ENCODE assay signal across 8 mouse cellular contexts in the genomic region with DNA sequence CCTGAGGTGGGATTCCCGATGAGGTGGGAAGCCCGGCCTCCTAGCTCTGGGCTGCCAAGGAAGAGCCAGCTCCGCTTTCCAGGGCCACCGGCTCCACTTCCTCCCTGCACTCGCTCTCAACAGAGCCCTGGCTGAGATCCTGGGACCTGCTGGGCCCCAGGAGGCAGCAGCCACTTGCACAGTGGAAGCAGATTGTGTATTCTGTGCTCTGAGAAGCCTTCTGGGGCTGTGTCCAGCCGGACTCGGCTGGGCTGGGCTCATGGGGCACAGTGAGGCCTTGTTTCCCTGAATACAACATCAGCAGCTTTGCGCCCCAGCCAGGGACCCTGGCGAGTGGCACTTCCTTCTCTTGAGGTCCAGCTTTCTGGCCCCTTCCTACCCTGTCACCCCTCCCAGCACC. TPM values are rescaled to one million over a fixed set of nuclear protein-coding genes. Genes with fewer than 3 reads are reported as not detected.
DNase-seq lines count a peak whose midpoint lies in the region; ATAC-seq and TF ChIP-seq lines count a peak whose summit lies in the region.

No protein-coding gene starts in this region.

- H3K4me1 ChIP-seq in heart, embryonic 10.5 days = peaks cover 91% of the 10 kb centered on the region
- peaks cover 4% of the 10 kb centered on the region for H3K4me1 ChIP-seq in bone marrow, adult 2 months (ENCODE audit: control insufficient read depth, insufficient read depth, low read length)
- peaks cover 72% of the 10 kb centered on the region for H3K4me1 ChIP-seq in forebrain, embryonic 12.5 days
- peaks cover 37% of the 10 kb centered on the region for H3K4me1 ChIP-seq in neural tube, embryonic 14.5 days (ENCODE audit: control insufficient read depth, insufficient read depth, low read length)

- H3K9ac ChIP-seq in forebrain, embryonic 12.5 days = peak overlapping the region; percentile 30; the same call in 1 of the 2 replicates
- peak overlapping the region; percentile 34; the same call in 1 of the 2 replicates for H3K9ac ChIP-seq in neural tube, embryonic 14.5 days (replicated peaks; ENCODE audit: low read depth, low read length)

- H3K4me2 ChIP-seq in forebrain, embryonic 12.5 days = peak overlapping the region; percentile 94
- H3K4me2 ChIP-seq in neural tube, embryonic 14.5 days (ENCODE audit: low read depth, low read length) = peak overlapping the region; percentile 64

- H3K27ac ChIP-seq in heart, embryonic 10.5 days = peak overlapping the region; percentile 50
- H3K27ac ChIP-seq in bone marrow, adult 2 months (ENCODE audit: control insufficient read depth, insufficient read depth, low read depth, low read length, poor library complexity) = peak overlapping the region; percentile 61
- peak overlapping the region; percentile 48 for H3K27ac ChIP-seq in forebrain, embryonic 12.5 days
- peak overlapping the region; percentile 66 for H3K27ac ChIP-seq in neural tube, embryonic 14.5 days (ENCODE audit: low read depth, low read length)

- DNase-seq in heart, embryonic 10.5 days (ENCODE audit: low spot score) = no peak
- DNase-seq in heart, postnatal 25 days (ENCODE audit: low spot score) = no peak
- peak; percentile 62 to 79 for DNase-seq in left cerebral cortex, postnatal 25 days (ENCODE audit: low spot score in 2 of 2)
- DNase-seq in thymus, postnatal 36 days = no peak

- WGBS in heart, embryonic 10.5 days = 51% methylated on average over 9 of the region's 9 CpGs
- WGBS in bone marrow, adult 2 months = 64% methylated on average over 9 of the region's 9 CpGs
- WGBS in forebrain, embryonic 12.5 days = 69% methylated on average over 9 of the region's 9 CpGs
- WGBS in neural tube, embryonic 14.5 days = 48% methylated on average over 9 of the region's 9 CpGs

- intact Hi-C loops in heart, postnatal 25 days (cut with DNase I) = loop anchor here (5.0 kb wide), 1 partner anchor 45 kb away; no protein-coding TSS in a partner anchor
- intact Hi-C loops in left cerebral cortex, postnatal 25 days (cut with DNase I) = no loop called here

- no peaks in the 10 kb centered on the region for H3K9me3 ChIP-seq in heart, embryonic 10.5 days
- no peaks in the 10 kb centered on the region for H3K9me3 ChIP-seq in forebrain, embryonic 12.5 days
- H3K9me3 ChIP-seq in neural tube, embryonic 14.5 days (ENCODE audit: control insufficient read depth, low read length) = no peaks in the 10 kb centered on the region

- no peak for ATAC-seq in forebrain, embryonic 12.5 days (ENCODE audit: low FRiP score)
- no peak for ATAC-seq in neural tube, embryonic 14.5 days (ENCODE audit: low read depth)
- no peak for ATAC-seq in megakaryocyte-erythroid progenitor cell, adult 5-6 weeks (replicated peaks; ENCODE audit: low FRiP score, low TSS enrichment, poor library complexity, severe bottlenecking)

- H3K27me3 ChIP-seq in heart, embryonic 10.5 days (ENCODE audit: insufficient read depth, poor library complexity, severe bottlenecking) = no peaks in the 10 kb centered on the region
- H3K27me3 ChIP-seq in forebrain, embryonic 12.5 days = peaks cover 5% of the 10 kb centered on the region
- H3K27me3 ChIP-seq in neural tube, embryonic 14.5 days (ENCODE audit: control insufficient read depth, insufficient read depth, low read length) = no peaks in the 10 kb centered on the region

- peak overlapping the region; percentile 74 for H3K4me3 ChIP-seq in heart, embryonic 10.5 days
- peak overlapping the region; percentile 8 for H3K4me3 ChIP-seq in bone marrow, adult 2 months (replicated peaks; ENCODE audit: control insufficient read depth, low read depth, low read length)
- H3K4me3 ChIP-seq in forebrain, embryonic 12.5 days (replicated peaks) = 0 out of 2 replicates have a peak overlapping the region, but pooled peaks have one; percentile 7
- H3K4me3 ChIP-seq in neural tube, embryonic 14.5 days (ENCODE audit: low read depth, low read length) = no peak overlapping the region

- no peak for TF ChIP-seq POLR2A in bone marrow, adult 2 months (IDR thresholded peaks at IDR 0.05; ENCODE audit: borderline replicate concordance, control insufficient read depth, low read depth, low read length)

- H3K36me3 ChIP-seq in heart, embryonic 10.5 days = peaks cover 45% of the 10 kb centered on the region
- H3K36me3 ChIP-seq in forebrain, embryonic 12.5 days (replicated peaks) = no peaks in the 10 kb centered on the region
- H3K36me3 ChIP-seq in neural tube, embryonic 14.5 days (ENCODE audit: control insufficient read depth, insufficient read depth, low read length) = no peaks in the 10 kb centered on the region

- no peak for TF ChIP-seq CTCF in bone marrow, adult 2 months (IDR thresholded peaks at IDR 0.05; ENCODE audit: control insufficient read depth, insufficient read depth, low read length)

RNA-seq across cellular contexts. Expression of gene Efhd2, which starts 2.8 kb away (rescaled TPM):
- polyA plus RNA-seq in heart, embryonic 10.5 days (2016; fragmentation: Nextera tagmentation; extraction: Ambion mirVana) = 139 and 151 TPM in 2 replicates
- total RNA-seq in heart, postnatal 25 days (2021) = 10 to 100 TPM; 16.4 to 21.6 TPM
- 15.9 and 23.8 TPM in 2 replicates for polyA plus RNA-seq in bone marrow, adult 2 months (2011; ENCODE audit: insufficient read depth, insufficient read length, low replicate concordance, missing spikeins)
- 75.3 and 90.6 TPM in 2 replicates for polyA plus RNA-seq in forebrain, embryonic 12.5 days (2016; fragmentation: Nextera tagmentation; extraction: Ambion mirVana)
- 100 to 1,000 TPM; 204 to 233 TPM for total RNA-seq in left cerebral cortex, postnatal 25 days (2021)
- polyA plus RNA-seq in neural tube, embryonic 14.5 days (2014; fragmentation: Nextera tagmentation; extraction: Ambion mirVana) = 33.2 and 36.3 TPM in 2 replicates
- total RNA-seq in megakaryocyte-erythroid progenitor cell, adult 5-6 weeks (2014; fragmentation: Nextera tagmentation) = 22.7 and 43.7 TPM in 2 replicates
- 31.2 and 36.4 TPM in 2 replicates for total RNA-seq in megakaryocyte-erythroid progenitor cell, adult 5-6 weeks (2017)

RNA-seq across cellular contexts. Expression of gene Ctrc, which starts 25.8 kb away (rescaled TPM):
- not detected in 2 replicates for polyA plus RNA-seq in heart, embryonic 10.5 days (2016; fragmentation: Nextera tagmentation; extraction: Ambion mirVana)
- not detected for total RNA-seq in heart, postnatal 25 days (2021)
- not detected in 2 replicates for polyA plus RNA-seq in bone marrow, adult 2 months (2011; ENCODE audit: insufficient read depth, insufficient read length, low replicate concordance, missing spikeins)
- polyA plus RNA-seq in forebrain, embryonic 12.5 days (2016; fragmentation: Nextera tagmentation; extraction: Ambion mirVana) = not detected in 2 replicates
- total RNA-seq in left cerebral cortex, postnatal 25 days (2021) = not detected
- not detected in 2 replicates for polyA plus RNA-seq in neural tube, embryonic 14.5 days (2014; fragmentation: Nextera tagmentation; extraction: Ambion mirVana)
- total RNA-seq in megakaryocyte-erythroid progenitor cell, adult 5-6 weeks (2014; fragmentation: Nextera tagmentation) = not detected in 2 replicates
- total RNA-seq in megakaryocyte-erythroid progenitor cell, adult 5-6 weeks (2017) = not detected in 2 replicates

RNA-seq across cellular contexts. Expression of gene Cela2a, which starts 45.9 kb away (rescaled TPM):
- not detected in 2 replicates for polyA plus RNA-seq in heart, embryonic 10.5 days (2016; fragmentation: Nextera tagmentation; extraction: Ambion mirVana)
- total RNA-seq in heart, postnatal 25 days (2021) = not detected
- not detected in 2 replicates for polyA plus RNA-seq in bone marrow, adult 2 months (2011; ENCODE audit: insufficient read depth, insufficient read length, low replicate concordance, missing spikeins)
- not detected in 2 replicates for polyA plus RNA-seq in forebrain, embryonic 12.5 days (2016; fragmentation: Nextera tagmentation; extraction: Ambion mirVana)
- not detected for total RNA-seq in left cerebral cortex, postnatal 25 days (2021)
- not detected in 2 replicates for polyA plus RNA-seq in neural tube, embryonic 14.5 days (2014; fragmentation: Nextera tagmentation; extraction: Ambion mirVana)
- not detected in 2 replicates for total RNA-seq in megakaryocyte-erythroid progenitor cell, adult 5-6 weeks (2014; fragmentation: Nextera tagmentation)
- total RNA-seq in megakaryocyte-erythroid progenitor cell, adult 5-6 weeks (2017) = not detected in 2 replicates

Comparison
In these comparisons a context has a peak if more than half of its experiments do, and no peak if none do; other contexts are left out.
1. DNase-seq: peak in left cerebral cortex, postnatal 25 days (2 of 2); none in heart, embryonic 10.5 days (single experiment), heart, postnatal 25 days (single experiment) and thymus, postnatal 36 days (0 of 2).
2. Peak in every context shown above with its lines, with median percentiles within 50 percentile points of each other: H3K27ac ChIP-seq.